Mouse (Mus musculus) testis, adult 10 weeks (tissue): Measurements from ENCODE around the gene Rexo2. TPM values are rescaled to one million over a fixed set of nuclear protein-coding genes. Genes with fewer than 3 reads are reported as not detected.

Experiments used
- polyA plus RNA-seq: library from polyadenylated mRNA; stranded (reverse); fragments of 350-450 nt; fragmentation: Illumina TruSeq; extraction: RNeasy Lipid Tissue Mini Kit (QIAGEN cat#74804); gene quantifications from one replicate; pipeline ENCODE4 v1.2.3, GENCODE M21; 2014; ENCODE audit warnings: low read depth, low replicate concordance

Rexo2 gene
- polyA plus RNA-seq: 83.9 TPM

DNA sequence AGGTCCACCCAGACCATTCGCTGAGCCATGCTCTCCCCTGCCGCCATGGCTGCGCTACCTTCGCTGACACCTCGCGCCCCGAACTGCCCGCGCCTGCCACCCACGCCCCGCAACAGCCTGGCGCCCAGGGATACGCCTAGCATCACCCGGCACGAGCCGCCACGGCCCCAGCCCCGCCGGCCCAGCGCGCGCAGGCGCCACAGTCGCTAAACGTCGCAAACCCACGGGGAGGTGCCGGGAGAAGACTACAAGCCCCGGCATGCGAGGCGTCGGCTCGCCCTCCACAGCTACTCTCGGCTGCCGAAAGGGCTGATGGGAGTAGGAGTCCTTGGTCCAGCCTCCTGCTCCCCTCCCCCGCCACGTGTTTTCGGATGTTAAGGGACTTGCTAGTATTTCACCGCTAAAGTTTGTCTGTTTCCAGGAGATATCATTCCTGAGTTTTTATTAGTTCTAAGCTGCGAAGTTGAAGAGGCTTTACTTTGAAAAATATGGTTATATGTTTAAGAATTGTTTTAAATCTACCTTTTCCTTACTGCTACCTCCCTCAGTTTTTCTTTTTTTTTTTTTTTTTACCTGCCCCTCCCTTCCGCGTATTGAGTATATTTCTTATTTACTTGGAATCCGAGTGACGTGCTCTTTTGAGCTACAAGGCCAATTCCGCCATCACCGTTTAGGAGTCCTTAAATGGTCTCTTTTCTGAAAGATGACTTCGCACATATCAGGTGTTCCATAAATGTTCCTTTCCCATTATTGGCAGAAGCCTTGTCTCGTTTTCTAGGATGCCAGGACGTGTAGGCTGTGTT, at the start of gene Rexo2:
Gene Rexo2, minus strand, starts transcription at position 213 of the 803 bp plus-strand sequence.

DNA sequence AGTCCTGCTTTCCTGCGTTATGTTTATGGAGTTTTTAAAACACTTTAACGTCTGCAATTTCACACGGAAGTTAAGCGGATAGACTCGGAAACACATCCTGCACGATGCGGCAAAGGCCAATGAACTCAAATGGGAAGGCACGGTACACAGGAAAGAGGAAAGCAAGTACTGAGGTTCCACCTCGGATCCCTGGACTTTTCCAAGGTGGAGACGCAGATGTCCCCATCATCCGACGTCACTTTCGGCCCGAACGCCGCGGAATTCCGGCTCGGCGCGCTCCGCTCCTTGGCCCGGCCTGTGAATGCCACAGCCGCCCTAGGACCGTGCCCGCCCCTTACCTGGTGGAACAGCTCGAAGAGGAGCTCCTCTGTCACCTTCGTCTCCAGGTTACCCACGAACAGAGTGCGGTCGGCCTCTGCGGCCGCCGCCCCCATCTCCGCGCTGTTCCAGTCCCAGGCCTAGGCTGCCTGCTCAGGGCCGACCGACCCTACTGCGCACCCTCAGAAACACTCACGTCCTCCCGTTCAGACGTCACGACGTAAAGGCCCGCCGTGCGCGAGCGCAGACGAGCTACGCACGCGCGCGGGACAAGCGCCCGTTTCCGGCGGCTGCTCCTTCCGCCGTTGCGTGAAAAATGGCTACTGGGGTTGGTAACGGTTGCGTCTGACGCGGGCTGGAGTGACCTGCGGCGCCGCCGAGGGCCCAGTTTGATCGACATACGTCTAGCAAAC, 14.6 kb upstream of the Rexo2 start, which contains the start of the genes Rbm7 and Gm5617:
Gene Rbm7, minus strand, starts transcription at position 483 of the 731 bp plus-strand sequence.
Gene Gm5617, plus strand, starts transcription at position 626 of the 731 bp plus-strand sequence.

Other genes starting within 250 kb of the Rexo2 start
- gene Nxpe2, start 127.2 kb downstream of the Rexo2 start, polyA plus RNA-seq: 3.9 TPM
- gene Rbm7, start 14.7 kb upstream of the Rexo2 start, polyA plus RNA-seq: 106 TPM
- gene Gm5617, start 14.8 kb upstream of the Rexo2 start, polyA plus RNA-seq: 2.8 TPM
- 5.9 TPM for gene Nnmt, start 124.5 kb upstream of the Rexo2 start, polyA plus RNA-seq